Mouse (Mus musculus) heart, embryonic 10.5 days (tissue): ENCODE measurements around the gene Tm9sf4. TPM values are rescaled to one million over a fixed set of nuclear protein-coding genes. Genes with fewer than 3 reads are reported as not detected.

Source experiments
- DNase-seq: peaks from one replicate; pipeline ENCODE4 v3.0.0-alpha.2; 2017; ENCODE audit warnings: low spot score
- H3K27ac ChIP-seq: fragments of 300-500 bp; sonication (generic); 2 replicates; pipeline ENCODE4 v1.5.1; 2016; ENCODE audit warnings: mild to moderate bottlenecking
- H3K27me3 ChIP-seq: fragments of 300-500 bp; sonication (generic); 2 replicates; pipeline ENCODE4 v1.6.1; 2016; ENCODE audit warnings: mild to moderate bottlenecking; ENCODE audit not compliant: poor library complexity, insufficient read depth, severe bottlenecking
- H3K36me3 ChIP-seq: fragments of 300-500 bp; sonication (generic); 2 replicates; pipeline ENCODE4 v1.6.1; 2016; ENCODE audit warnings: mild to moderate bottlenecking, moderate library complexity
- H3K4me1 ChIP-seq: fragments of 300-500 bp; sonication (generic); 2 replicates; pipeline ENCODE4 v1.6.1; 2016; ENCODE audit warnings: mild to moderate bottlenecking
- H3K4me3 ChIP-seq: fragments of 300-500 bp; sonication (generic); 2 replicates; pipeline ENCODE4 v1.5.1; 2016; ENCODE audit warnings: mild to moderate bottlenecking, moderate library complexity
- H3K9me3 ChIP-seq: fragments of 300-500 bp; sonication (generic); 2 replicates; pipeline ENCODE4 v1.6.1; 2016; ENCODE audit warnings: mild to moderate bottlenecking, moderate library complexity
- WGBS: fragments of 180-500 bp; shearing (Covaris S2); methylation state at CpG from one replicate; pipeline ENCODE4 v1.1.7; 2016; 5-methylcytosine and 5-hydroxymethylcytosine counted together
- polyA plus RNA-seq: library from polyadenylated mRNA; unstranded; fragments of >200 nt; fragmentation: Nextera tagmentation; extraction: Ambion mirVana; gene quantifications from 2 replicates; pipeline ENCODE4 v1.2.1, GENCODE M21; 2016

Gene Tm9sf4
- polyA plus RNA-seq, 1 experiment from 2014 or later: 74.4 TPM

DNA sequence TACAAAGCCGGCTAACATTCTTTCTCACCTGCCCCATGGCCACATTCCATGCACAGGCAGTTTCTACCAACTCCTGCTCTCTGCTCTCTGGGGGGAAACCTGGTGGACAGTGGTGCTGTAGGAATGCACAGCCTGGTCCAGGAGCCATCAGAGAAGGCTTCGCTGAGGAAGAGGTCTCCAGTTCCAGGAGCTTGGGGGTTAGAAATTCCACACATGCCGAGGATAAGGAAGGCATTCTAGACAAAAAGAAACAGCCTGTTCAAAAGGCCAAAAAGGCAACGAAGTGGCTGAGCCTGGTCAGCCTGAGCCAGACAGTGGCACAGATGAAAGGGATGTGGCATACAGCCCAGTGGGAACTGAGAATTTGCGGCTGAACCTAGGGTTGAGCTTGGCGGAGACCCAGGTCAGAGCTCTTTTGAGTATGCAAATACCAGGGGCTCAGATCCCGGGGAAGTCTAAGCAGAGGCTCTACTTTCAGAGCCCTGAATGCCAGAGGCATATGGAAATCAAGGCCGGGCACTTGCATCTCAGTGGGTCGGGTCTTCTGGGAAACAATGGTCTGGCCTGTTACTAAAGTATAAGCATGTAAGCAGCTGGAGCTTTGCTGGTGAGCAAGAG is 21.0 kb upstream of the Tm9sf4 start:
- WGBS: 16% methylated on average over 9 of the region's 9 CpGs
- DNase-seq: peak; percentile 78
- H3K36me3 ChIP-seq: no peaks in the 10 kb centered on the region
- peaks cover 11% of the 10 kb centered on the region; the same call in 1 of the 2 replicates for H3K27me3 ChIP-seq
- 0 out of 2 replicates have a peak overlapping the region, but pooled peaks have one; percentile 10 for H3K27ac ChIP-seq
- peaks cover 12% of the 10 kb centered on the region for H3K4me1 ChIP-seq
- no peaks in the 10 kb centered on the region for H3K9me3 ChIP-seq
- no peak overlapping the region; the same call in 1 of the 2 replicates for H3K4me3 ChIP-seq

DNA sequence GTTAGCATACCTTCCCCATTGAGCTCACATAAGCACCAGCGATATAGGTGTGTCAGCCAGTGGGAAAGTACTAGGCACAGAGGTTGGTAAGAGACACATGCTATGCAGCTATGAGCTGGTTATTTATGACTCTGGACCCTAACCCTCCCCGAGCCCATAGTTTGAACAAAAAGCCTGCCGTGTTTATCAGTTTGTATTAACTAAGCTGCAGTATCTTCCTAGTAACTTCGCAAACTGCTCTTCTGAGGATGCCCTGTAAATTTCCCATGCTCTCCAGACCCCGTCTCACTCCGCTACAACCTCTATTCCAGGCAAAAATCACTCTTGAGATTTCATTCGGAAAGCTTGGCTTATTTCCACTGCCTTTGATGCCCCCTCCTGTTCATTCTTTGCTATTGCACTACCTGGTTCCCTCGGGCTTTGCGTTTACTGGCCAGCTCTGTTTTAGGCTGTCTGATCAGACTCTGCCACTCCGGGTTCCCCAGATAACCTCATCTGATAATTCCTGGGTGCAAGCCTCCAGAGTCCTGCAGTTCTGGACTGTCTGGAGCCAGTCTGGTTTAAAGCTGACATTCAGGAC is 18.4 kb upstream of the Tm9sf4 start:
- WGBS: 37% methylated on average over 10 of the region's 10 CpGs
- H3K27me3 ChIP-seq: peaks cover 16% of the 10 kb centered on the region; the same call in 1 of the 2 replicates
- no peaks in the 10 kb centered on the region for H3K36me3 ChIP-seq
- H3K4me1 ChIP-seq: peaks cover 12% of the 10 kb centered on the region
- H3K4me3 ChIP-seq: no peak overlapping the region
- no peaks in the 10 kb centered on the region for H3K9me3 ChIP-seq
- no peak for DNase-seq
- no peak overlapping the region for H3K27ac ChIP-seq

DNA sequence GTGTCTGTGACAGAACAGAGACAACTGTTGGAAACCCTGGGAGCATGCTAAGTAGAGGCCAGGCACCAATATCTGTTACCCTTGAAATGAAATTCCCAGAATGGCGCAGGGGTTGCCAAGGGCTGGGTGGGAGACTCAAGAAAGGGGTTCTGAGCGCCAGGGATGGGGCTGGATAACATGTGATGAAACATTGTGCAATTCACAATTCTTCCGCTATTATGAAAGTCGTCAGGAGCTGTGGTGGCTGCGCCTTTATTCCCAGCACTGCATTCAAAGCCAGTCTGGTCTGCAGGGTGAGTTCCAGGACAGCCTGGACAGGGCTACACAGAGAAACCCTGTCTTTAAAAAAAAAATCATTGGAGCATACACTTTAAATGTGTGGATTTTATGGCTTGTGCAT is 15.8 kb upstream of the Tm9sf4 start:
- Histone ChIP-seq H3K27ac (no peak overlapping the region), H3K4me1 (peaks cover 7% of the 10 kb centered on the region; the same call in 1 of the 2 replicates), H3K36me3 (no peaks in the 10 kb centered on the region), H3K9me3 (no peaks in the 10 kb centered on the region), H3K27me3 (peaks cover 16% of the 10 kb centered on the region; the same call in 1 of the 2 replicates), H3K4me3 (no peak overlapping the region)
- 72% methylated on average over 5 of the region's 5 CpGs for WGBS
- no peak for DNase-seq

DNA sequence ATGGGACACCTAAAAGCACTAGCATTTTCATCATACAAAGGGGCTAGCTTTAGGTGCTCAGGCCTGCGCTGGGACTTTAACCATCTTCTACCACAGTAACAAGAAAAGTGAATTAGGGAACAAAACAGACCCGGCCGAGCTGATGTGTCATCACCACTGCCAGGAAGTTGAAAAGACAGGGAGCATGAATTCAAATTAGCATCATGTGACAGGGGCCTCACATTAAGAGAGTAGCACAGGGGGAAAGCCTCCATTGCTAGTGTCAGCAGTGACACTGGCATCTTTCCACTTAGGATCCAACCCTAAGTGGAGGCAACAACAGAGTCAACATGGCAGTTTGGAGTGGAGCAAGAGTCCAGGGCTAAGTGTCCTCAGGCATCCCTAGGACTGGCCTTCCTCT is 13.9 kb upstream of the Tm9sf4 start:
- 80% methylated on average over 3 of the region's 3 CpGs for WGBS

DNA sequence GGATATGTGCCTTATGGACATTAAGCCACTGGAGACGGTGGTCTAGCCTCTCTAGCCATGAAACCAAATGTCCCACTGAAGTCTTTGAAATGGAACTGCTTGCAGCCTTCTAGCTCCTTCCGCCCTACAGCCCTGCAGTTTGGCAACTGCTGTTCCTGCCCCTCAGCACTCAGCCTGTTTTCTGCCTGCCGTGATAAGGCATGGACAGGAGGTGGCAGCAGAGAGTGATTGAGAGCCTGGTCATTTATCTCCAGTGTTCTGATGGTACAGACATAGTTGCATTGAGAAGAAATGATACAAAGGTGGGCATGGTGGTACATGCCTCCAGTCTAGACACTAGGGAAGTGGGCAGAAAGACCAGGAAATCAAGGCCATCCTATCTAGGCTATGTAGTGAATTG is 13.4 kb upstream of the Tm9sf4 start:
- WGBS: 24% methylated on average over 3 of the region's 3 CpGs

More for the DNA sequence above, 13.9 kb upstream of the Tm9sf4 start:
- no peak overlapping the region for H3K27ac ChIP-seq
- no peak for DNase-seq
- H3K36me3 ChIP-seq: no peaks in the 10 kb centered on the region
- peaks cover 22% of the 10 kb centered on the region; the same call in 1 of the 2 replicates for H3K4me1 ChIP-seq
- no peaks in the 10 kb centered on the region for H3K9me3 ChIP-seq
- H3K27me3 ChIP-seq: peaks cover 16% of the 10 kb centered on the region; the same call in 1 of the 2 replicates
- no peak overlapping the region for H3K4me3 ChIP-seq

DNA sequence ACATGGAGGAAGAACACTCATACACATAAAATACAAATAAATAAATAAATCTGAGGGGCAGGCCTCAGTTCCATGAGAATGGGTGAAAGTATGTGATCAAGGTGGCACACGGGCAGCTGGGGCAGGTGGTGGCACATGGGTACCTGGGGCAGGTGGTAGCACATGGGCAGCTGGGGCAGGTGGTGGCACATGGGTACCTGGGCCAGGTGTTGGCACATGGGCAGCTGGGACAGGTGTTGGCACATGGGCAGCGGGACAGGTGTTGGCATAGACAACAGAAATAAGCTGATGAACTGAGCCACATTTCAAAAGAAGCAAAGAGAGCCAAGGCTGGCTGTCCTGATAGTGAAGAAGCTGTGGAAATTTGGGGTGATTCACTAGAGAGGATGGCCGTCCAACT is 11.4 kb upstream of the Tm9sf4 start:
- Histone ChIP-seq H3K27ac (no peak overlapping the region), H3K27me3 (peaks cover 12% of the 10 kb centered on the region; the same call in 1 of the 2 replicates), H3K4me1 (peaks cover 17% of the 10 kb centered on the region; the same call in 1 of the 2 replicates), H3K4me3 (no peak overlapping the region), H3K9me3 (no peaks in the 10 kb centered on the region), H3K36me3 (no peaks in the 10 kb centered on the region)
- WGBS: 79% methylated on average over 3 of the region's 3 CpGs
- no peak for DNase-seq

More for the DNA sequence above, 13.4 kb upstream of the Tm9sf4 start:
- peaks cover 17% of the 10 kb centered on the region; the same call in 1 of the 2 replicates for H3K4me1 ChIP-seq
- H3K36me3 ChIP-seq: no peaks in the 10 kb centered on the region
- H3K4me3 ChIP-seq: no peak overlapping the region
- no peak overlapping the region for H3K27ac ChIP-seq
- no peaks in the 10 kb centered on the region for H3K9me3 ChIP-seq
- no peak for DNase-seq
- H3K27me3 ChIP-seq: peaks cover 16% of the 10 kb centered on the region; the same call in 1 of the 2 replicates

DNA sequence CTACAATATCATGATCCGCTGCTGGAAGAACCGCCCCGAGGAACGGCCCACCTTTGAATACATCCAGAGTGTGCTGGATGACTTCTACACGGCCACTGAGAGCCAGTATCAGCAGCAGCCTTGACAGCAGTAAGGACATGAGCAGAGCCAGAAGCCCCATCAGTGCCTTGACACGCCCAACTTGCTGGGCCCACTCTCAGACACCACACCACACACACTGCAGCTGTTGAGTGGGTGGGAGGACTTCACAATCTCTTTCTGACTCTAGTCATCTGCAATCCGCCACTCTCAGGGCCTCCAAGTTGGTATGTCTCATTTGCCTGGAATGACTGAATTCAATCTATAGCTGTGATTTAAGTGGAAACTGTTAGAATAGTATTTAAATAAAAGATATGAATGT is 10.1 kb upstream of the Tm9sf4 start:
- H3K27ac ChIP-seq: no peak overlapping the region
- peaks cover 17% of the 10 kb centered on the region; the same call in 1 of the 2 replicates for H3K4me1 ChIP-seq
- WGBS: 44% methylated on average over 7 of the region's 7 CpGs
- DNase-seq: peak; percentile 79
- no peaks in the 10 kb centered on the region for H3K36me3 ChIP-seq
- no peak overlapping the region for H3K4me3 ChIP-seq
- no peaks in the 10 kb centered on the region for H3K9me3 ChIP-seq
- H3K27me3 ChIP-seq: 0 out of 2 replicates have a peak, but pooled peaks cover 3% of the 10 kb centered on the region

DNA sequence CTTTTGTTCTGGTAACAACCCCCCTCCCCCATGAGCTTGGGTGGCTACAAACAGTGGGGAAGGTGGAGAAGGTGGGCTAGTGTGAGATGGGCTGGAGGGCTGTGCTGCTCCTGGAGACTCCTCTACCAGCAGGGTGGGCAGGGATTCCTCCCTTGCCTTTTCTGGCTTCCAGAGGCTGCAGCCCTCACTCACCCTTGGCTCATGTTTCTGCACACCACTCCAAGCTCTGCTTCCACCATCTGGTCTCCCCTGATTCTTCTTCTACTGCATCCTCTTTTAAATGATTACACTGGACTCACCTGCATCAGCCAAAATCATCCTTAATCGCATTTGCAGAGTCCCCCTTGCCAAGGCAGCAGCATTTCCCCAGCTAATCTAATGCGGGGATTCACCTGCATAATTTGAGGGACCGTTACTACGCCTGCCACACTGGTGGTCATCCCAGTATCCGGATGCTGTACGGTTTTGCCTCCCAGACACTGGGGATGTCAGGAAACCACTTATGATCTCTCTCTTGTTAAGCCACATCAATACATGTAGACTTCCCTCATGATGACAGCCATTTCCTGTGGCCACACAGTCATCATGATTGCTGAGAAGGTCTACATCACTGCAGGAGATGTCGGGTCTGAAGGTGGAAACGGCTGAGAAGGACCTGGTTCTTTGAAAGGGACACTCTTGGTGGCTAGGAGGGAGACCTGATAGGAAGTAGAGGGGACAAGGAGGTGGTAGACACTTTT is 9.0 kb upstream of the Tm9sf4 start:
- H3K36me3 ChIP-seq: no peaks in the 10 kb centered on the region
- no peak overlapping the region for H3K4me3 ChIP-seq
- H3K27ac ChIP-seq: no peak overlapping the region
- no peaks in the 10 kb centered on the region for H3K9me3 ChIP-seq
- peaks cover 17% of the 10 kb centered on the region; the same call in 1 of the 2 replicates for H3K4me1 ChIP-seq
- H3K27me3 ChIP-seq: 0 out of 2 replicates have a peak, but pooled peaks cover 3% of the 10 kb centered on the region
- DNase-seq: no peak
- 76% methylated on average over 8 of the region's 8 CpGs for WGBS

DNA sequence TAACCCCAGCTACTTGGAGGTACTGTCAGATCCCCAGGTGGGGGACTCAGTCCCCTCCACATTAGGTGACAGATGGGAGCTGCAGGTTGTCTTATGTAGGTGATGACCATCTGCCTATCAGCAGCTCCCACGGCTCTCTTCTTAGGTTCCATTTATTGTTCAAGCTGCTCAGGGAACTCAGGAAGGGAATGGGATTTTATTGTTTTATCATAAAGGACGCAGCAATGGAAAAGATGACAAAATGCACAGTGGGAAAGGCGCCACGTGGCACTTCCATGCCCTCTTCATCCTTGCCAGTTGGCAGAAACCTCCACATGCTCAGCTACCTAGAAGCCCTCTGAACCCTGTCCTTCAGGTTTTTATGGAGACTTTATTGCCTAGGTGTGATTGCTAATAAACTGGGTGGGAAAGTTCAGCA is 8.1 kb upstream of the Tm9sf4 start:
- WGBS: 57% methylated on average over 4 of the region's 4 CpGs
- Histone ChIP-seq H3K27me3 (0 out of 2 replicates have a peak, but pooled peaks cover 3% of the 10 kb centered on the region), H3K36me3 (no peaks in the 10 kb centered on the region), H3K27ac (no peak overlapping the region), H3K9me3 (no peaks in the 10 kb centered on the region), H3K4me3 (no peak overlapping the region), H3K4me1 (peaks cover 17% of the 10 kb centered on the region; the same call in 1 of the 2 replicates)
- DNase-seq: no peak

DNA sequence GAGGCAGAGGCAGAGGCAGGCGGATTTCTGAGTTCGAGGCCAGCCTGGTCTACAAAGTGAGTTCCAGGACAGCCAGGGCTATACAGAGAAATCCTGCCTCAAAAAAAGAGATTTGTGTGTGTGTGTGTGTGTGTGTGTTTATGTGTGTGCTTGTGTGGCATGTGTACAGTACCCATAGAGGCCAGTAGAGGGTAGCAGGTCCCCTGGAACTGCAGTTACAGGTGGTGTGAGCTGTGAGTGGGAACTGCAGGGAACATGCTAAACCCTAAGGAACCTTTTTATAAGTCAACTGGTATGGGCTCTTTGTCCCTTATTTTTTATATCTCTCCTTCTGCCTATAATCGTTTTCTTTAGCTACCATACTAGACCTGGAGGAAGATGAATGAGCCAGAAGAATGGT is 3.8 kb upstream of the Tm9sf4 start:
- no peak overlapping the region for H3K4me3 ChIP-seq
- H3K9me3 ChIP-seq: no peaks in the 10 kb centered on the region
- H3K27ac ChIP-seq: no peak overlapping the region
- DNase-seq: no peak
- 65% methylated on average over 3 of the region's 3 CpGs for WGBS
- H3K27me3 ChIP-seq: 0 out of 2 replicates have a peak, but pooled peaks cover 3% of the 10 kb centered on the region
- peaks cover 5% of the 10 kb centered on the region for H3K4me1 ChIP-seq
- H3K36me3 ChIP-seq: no peaks in the 10 kb centered on the region

DNA sequence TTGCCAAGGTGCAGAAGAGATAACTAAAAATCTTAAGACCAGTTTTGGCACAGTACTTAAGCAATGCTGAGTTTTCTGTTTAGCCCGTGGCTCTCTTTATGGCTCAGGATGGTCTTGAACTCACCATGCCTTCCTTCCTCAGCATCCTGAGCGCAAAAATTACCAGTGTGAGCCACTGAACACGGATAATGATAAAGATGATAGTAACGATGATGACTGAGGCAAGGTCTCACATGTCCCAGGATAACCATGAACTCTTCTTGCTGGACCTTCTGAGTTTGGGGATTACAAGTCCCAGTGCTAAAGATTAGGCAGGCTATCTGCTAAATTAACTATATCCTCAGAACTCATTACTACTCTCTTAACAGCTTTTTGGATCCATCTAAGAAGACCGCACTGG is 970 bp upstream of the Tm9sf4 start:
- Histone ChIP-seq H3K36me3 (peaks cover 5% of the 10 kb centered on the region), H3K27ac (no peak overlapping the region), H3K4me3 (no peak overlapping the region), H3K9me3 (no peaks in the 10 kb centered on the region), H3K27me3 (no peaks in the 10 kb centered on the region), H3K4me1 (peaks cover 7% of the 10 kb centered on the region)
- no peak for DNase-seq
- 81% methylated on average over 5 of the region's 5 CpGs for WGBS

DNA sequence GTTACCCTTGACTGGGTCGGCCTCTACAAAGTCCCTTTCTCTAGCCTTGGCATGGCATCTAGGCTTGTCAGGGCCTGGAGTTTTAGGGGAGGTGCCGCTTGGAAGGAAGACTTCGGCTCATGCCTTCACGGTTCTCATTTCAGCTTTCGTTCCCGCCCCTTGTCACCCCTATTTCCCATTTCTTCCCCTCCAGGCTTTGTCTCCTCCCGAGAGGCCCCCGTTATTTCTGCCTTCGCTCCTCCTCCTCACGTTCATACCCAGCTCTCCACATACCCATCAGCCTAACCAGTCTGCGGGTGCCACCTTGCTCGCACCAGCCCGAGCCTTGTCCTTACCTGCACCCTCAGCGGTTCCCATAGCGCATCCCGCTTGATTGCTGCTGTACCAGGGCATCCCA is 579 bp downstream of the Tm9sf4 start:
- H3K4me1 ChIP-seq: peaks cover 11% of the 10 kb centered on the region
- H3K27ac ChIP-seq: peak overlapping the region; percentile 98
- no peaks in the 10 kb centered on the region for H3K27me3 ChIP-seq
- DNase-seq: no peak
- no peaks in the 10 kb centered on the region for H3K9me3 ChIP-seq
- 1% methylated on average over 16 of the region's 16 CpGs for WGBS
- peaks cover 6% of the 10 kb centered on the region for H3K36me3 ChIP-seq
- H3K4me3 ChIP-seq: peak overlapping the region; percentile 97

DNA sequence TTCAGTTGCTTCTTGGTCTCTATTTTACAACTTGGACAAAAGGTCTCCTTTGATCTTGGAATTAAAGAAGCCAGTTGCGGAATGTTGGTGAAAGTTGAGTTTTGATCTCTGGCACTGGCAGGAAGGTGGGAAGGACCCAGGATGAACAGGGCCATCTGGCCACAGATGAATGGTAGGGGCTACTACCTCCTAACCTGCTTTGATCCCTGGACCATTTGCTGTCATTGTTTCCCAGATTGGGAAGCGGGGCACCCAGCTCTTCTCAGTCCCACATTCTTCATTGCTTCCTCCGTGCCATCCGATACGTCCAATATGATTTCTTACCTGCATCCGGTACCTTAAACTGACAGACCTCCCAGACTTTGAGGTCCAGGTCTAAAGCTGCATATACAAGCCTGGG is 6.0 kb downstream of the Tm9sf4 start:
- no peak overlapping the region for H3K4me3 ChIP-seq
- no peaks in the 10 kb centered on the region for H3K27me3 ChIP-seq
- H3K4me1 ChIP-seq: peaks cover 22% of the 10 kb centered on the region
- peaks cover 13% of the 10 kb centered on the region for H3K36me3 ChIP-seq
- no peak overlapping the region for H3K27ac ChIP-seq
- WGBS: 74% methylated on average over 6 of the region's 6 CpGs
- H3K9me3 ChIP-seq: no peaks in the 10 kb centered on the region
- DNase-seq: no peak
